In the genomic region with DNA sequence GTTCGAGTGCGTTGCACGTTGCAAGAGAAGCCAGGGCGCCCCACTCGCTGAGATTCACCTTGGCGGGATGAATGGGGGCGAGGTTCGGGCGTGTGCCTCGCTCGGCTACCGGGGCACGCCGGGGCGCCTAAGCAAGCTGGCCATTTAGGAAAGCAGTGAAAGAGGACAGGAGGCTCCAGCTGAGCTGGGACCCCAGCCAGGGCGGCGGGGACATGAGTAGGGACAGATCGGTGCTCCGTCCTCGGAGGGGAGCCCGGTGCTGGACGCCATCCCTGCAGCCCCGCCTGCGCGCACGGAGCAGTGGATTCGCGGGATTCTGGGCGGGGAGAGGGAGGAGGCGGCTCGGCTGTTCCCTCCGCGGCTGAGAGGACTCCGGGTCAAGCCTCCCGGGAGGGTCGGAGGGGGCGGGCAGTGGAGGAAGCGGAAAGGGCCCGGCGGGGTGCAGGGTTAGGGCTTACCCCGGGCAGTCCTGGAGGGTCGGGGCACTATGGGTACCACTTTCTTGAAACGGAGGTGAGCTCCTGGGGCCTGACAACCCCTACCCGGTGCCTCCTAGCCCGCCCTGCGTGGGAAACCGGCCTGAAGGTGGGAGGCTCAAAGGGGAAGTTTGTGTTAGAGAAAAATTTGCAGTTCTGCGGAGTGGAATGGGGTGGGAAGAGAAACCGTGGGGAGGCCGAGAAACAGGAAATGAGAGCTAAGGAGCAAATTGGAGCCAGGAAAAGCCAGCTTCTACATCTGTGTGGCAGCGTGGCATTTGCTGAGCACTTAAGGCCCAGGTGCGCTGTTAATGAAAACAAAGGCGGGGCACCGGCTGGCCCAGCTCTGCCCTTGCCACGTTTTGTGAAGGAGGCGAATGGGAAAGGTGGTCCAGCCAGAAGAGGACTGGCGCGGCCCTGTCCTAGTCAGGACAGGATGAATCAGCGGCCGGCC, we compare ENCODE assay signal across 8 mouse cellular contexts. TPM values are rescaled to one million over a fixed set of nuclear protein-coding genes. Genes with fewer than 3 reads are reported as not detected.
DNase-seq lines count a peak whose midpoint lies in the region; ATAC-seq and TF ChIP-seq lines count a peak whose summit lies in the region.

No protein-coding gene starts in this region.

- no peaks in the 10 kb centered on the region for H3K27me3 ChIP-seq in ES-Bruce4 (ENCODE audit: control insufficient read depth, insufficient read depth, low read length, poor library complexity, severe bottlenecking)
- H3K27me3 ChIP-seq in forebrain, embryonic 16.5 days (replicated peaks; ENCODE audit: control insufficient read depth, insufficient read depth, low read length): no peaks in the 10 kb centered on the region
- no peaks in the 10 kb centered on the region for H3K27me3 ChIP-seq in lung, embryonic 14.5 days (ENCODE audit: insufficient read depth, low read length)

- H3K4me1 ChIP-seq in ES-Bruce4 (ENCODE audit: control insufficient read depth, insufficient read depth, low read length): no peaks in the 10 kb centered on the region
- H3K4me1 ChIP-seq in forebrain, embryonic 16.5 days (replicated peaks; ENCODE audit: control insufficient read depth, insufficient read depth, low read length): peaks cover 21% of the 10 kb centered on the region
- H3K4me1 ChIP-seq in lung, embryonic 14.5 days (ENCODE audit: insufficient read depth): peaks cover 5% of the 10 kb centered on the region; the same call in 1 of the 2 replicates

- TF ChIP-seq POLR2A in ES-Bruce4 (IDR thresholded peaks at IDR 0.05; ENCODE audit: insufficient read depth, low read length): no peak

- peak overlapping the region; percentile 96 for H3K4me2 ChIP-seq in forebrain, embryonic 16.5 days (ENCODE audit: low read length)
- peak overlapping the region; percentile 82 for H3K4me2 ChIP-seq in lung, embryonic 14.5 days

- H3K27ac ChIP-seq in ES-Bruce4 (ENCODE audit: insufficient read depth, low read length): peak overlapping the region; percentile 93
- peak overlapping the region; percentile 97 for H3K27ac ChIP-seq in forebrain, embryonic 16.5 days (ENCODE audit: low read length)
- peak overlapping the region; percentile 94 for H3K27ac ChIP-seq in lung, embryonic 14.5 days (ENCODE audit: low read depth)

- H3K4me3 ChIP-seq in ES-Bruce4 (ENCODE audit: low read depth, low read length): peak overlapping the region; percentile 79
- peak overlapping the region; percentile 72 for H3K4me3 ChIP-seq in forebrain, embryonic 16.5 days (replicated peaks; ENCODE audit: low read length)
- peak overlapping the region; percentile 66 for H3K4me3 ChIP-seq in lung, embryonic 14.5 days (ENCODE audit: low read depth, low read length)

- no peak for TF ChIP-seq CTCF in ES-Bruce4 (IDR thresholded peaks at IDR 0.05; ENCODE audit: low read depth, low read length)
- no peak for TF ChIP-seq CTCF in lung, embryonic 14.5 days (IDR thresholded peaks at IDR 0.05; ENCODE audit: low read depth)

- intact Hi-C loops in heart, postnatal 14 days (cut with DNase I): loop anchor here (2.0 to 5.0 kb wide), 5 partner anchors 51 to 279 kb away; no protein-coding TSS in a partner anchor

- peak; percentile 75 for DNase-seq in cerebellum, adult 11 months
- DNase-seq in heart, postnatal 14 days: peak; percentile 81 to 85
- peak; percentile 40 to 57 for DNase-seq in layer of hippocampus, adult 18-20 months (ENCODE audit: low spot score in 2 of 2)
- DNase-seq in lung, embryonic 14.5 days: peak; percentile 82
- DNase-seq in ovary, postnatal 36 days (ENCODE audit: low spot score): peak; percentile 66
- peak; percentile 40 for DNase-seq in urinary bladder, adult 2 months (ENCODE audit: low spot score)

- no peaks in the 10 kb centered on the region for H3K36me3 ChIP-seq in ES-Bruce4 (ENCODE audit: control insufficient read depth, insufficient read depth, low read length, poor library complexity, severe bottlenecking)
- no peaks in the 10 kb centered on the region for H3K36me3 ChIP-seq in forebrain, embryonic 16.5 days (ENCODE audit: control insufficient read depth, insufficient read depth)
- H3K36me3 ChIP-seq in lung, embryonic 14.5 days (ENCODE audit: insufficient read depth): no peaks in the 10 kb centered on the region

- H3K9ac ChIP-seq in ES-Bruce4 (ENCODE audit: low read depth, poor library complexity, severe bottlenecking): peak overlapping the region; percentile 84
- peak overlapping the region; percentile 97 for H3K9ac ChIP-seq in forebrain, embryonic 16.5 days (replicated peaks; ENCODE audit: low read depth, low read length)
- H3K9ac ChIP-seq in lung, embryonic 14.5 days: peak overlapping the region; percentile 68

- under 1% methylated on average over 60 of the region's 60 CpGs for WGBS in forebrain, embryonic 16.5 days
- WGBS in lung, embryonic 14.5 days: under 1% methylated on average over 60 of the region's 60 CpGs

- peak; percentile 47 for ATAC-seq in forebrain, embryonic 16.5 days
- peak; percentile 44 for ATAC-seq in lung, embryonic 14.5 days (ENCODE audit: insufficient read depth)

- no peak for TF ChIP-seq EP300 in ES-Bruce4 (IDR thresholded peaks at IDR 0.05; ENCODE audit: insufficient read depth, low read depth, low read length)

- peaks cover 5% of the 10 kb centered on the region; the same call in 1 of the 2 replicates for H3K9me3 ChIP-seq in ES-Bruce4 (replicated peaks; ENCODE audit: control insufficient read depth, insufficient read depth, low read length, poor library complexity, severe bottlenecking)
- H3K9me3 ChIP-seq in forebrain, embryonic 16.5 days (ENCODE audit: control insufficient read depth, low read length): no peaks in the 10 kb centered on the region
- no peaks in the 10 kb centered on the region for H3K9me3 ChIP-seq in lung, embryonic 14.5 days (ENCODE audit: low read depth, low read length)

RNA-seq across cellular contexts. Expression of gene Klf12, which starts 1.4 kb away (rescaled TPM):
- 5.9 and 8.2 TPM in 2 replicates for polyA plus RNA-seq in ES-Bruce4 (2011; ENCODE audit: insufficient read depth, insufficient read length, low read depth, missing spikeins)
- 45.5 and 48.4 TPM in 2 replicates for polyA plus RNA-seq in forebrain, embryonic 16.5 days (2015; fragmentation: Nextera tagmentation; extraction: Ambion mirVana)
- total RNA-seq in heart, postnatal 14 days (2021): 10 to 100 TPM; 14.9 to 16.7 TPM
- 10 to 100 TPM; 39.8 to 40.3 TPM for total RNA-seq in layer of hippocampus, adult 18-20 months (2021)
- 12.7 and 15.4 TPM in 2 replicates for polyA plus RNA-seq in lung, embryonic 14.5 days (2014; fragmentation: Nextera tagmentation; extraction: Ambion mirVana)
- 1.6 and 2.6 TPM in 2 replicates for polyA plus RNA-seq in urinary bladder, adult 2 months (2012; rRNA removed)

Comparison
In these comparisons a context has a peak if more than half of its experiments do, and no peak if none do; other contexts are left out.
1. Peak in every context shown above with its lines: DNase-seq, ATAC-seq, H3K4me3 ChIP-seq and H3K27ac ChIP-seq.